Mouse (Mus musculus): ENCODE results near the gene Sost.

DNA sequence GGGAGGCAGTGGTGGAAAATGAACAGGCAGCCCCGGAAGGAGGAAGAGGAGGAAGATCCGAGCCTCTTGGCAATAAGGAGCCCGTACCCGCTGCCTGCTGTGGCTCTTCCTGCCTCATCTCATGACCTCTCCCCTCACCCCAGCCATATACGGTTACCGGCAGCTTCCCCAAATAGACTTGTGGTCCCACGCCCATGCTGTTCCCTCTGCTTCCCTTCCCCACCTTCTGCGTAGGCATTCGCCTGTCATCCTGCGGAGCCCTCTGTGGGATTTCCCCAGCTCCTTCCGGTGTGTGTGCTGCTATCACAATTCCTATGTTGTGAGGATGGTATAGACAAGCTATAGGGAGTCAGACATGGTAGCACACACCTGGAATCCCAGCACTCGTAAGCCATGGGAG, 15.0 kb upstream of the Sost start:
- TF ChIP-seq TCF3 (IDR thresholded peaks at IDR 0.05; ENCODE audit: insufficient read length, low read depth), result no peak
- TF ChIP-seq POLR2A (IDR thresholded peaks at IDR 0.05; ENCODE audit: insufficient read length, low read depth), result no peak
